Mouse (Mus musculus): Measurements from ENCODE around the gene S100a4.

- TF ChIP-seq TAL1 (IDR thresholded peaks at IDR 0.05; ENCODE audit: low read length): no peak
- TF ChIP-seq GATA1 (IDR thresholded peaks at IDR 0.05; ENCODE audit: low read length): no peak
Observed at GRCm38 (mm10) chr3:90608223-90608622, 4.7 kb downstream of the S100a4 start, which contains the start of gene S100a5.
